Mouse (Mus musculus): Measurements from ENCODE around the gene Aqr.
"Not testable (repeated sequence)": the region's sequence is repeated elsewhere in the genome, so short reads cannot be mapped to it uniquely, and the experiment has no call there.

The Aqr gene

GRCm38 (mm10) chr2:114186924-114187323, at the start of gene Aqr:
TSS of gene Aqr (minus strand) at chr2:114187024.
- not testable (repeated sequence) for DNase-seq

GRCm38 (mm10) chr2:114236566-114236965, 49.7 kb upstream of the Aqr start:
- no peak for DNase-seq

GRCm38 (mm10) chr2:114235584-114235983, 48.8 kb upstream of the Aqr start:
- DNase-seq: no peak

GRCm38 (mm10) chr2:114231248-114231647, 44.4 kb upstream of the Aqr start:
- DNase-seq: no peak

- DNase-seq: no peak
Measured at GRCm38 (mm10) chr2:114228672-114229071, 41.8 kb upstream of the Aqr start.

GRCm38 (mm10) chr2:114205036-114205435, 18.2 kb upstream of the Aqr start:
- DNase-seq: no peak

- no peak for DNase-seq
Measured at GRCm38 (mm10) chr2:114201574-114201973, 14.8 kb upstream of the Aqr start.

GRCm38 (mm10) chr2:114200932-114201559, 14.2 kb upstream of the Aqr start, which contains the start of gene Zfp770:
TSS of gene Zfp770 (minus strand) at chr2:114201469.
- peak; percentile 84 to 86 for DNase-seq

- no peak for DNase-seq
Measured at GRCm38 (mm10) chr2:114196421-114196820, 9.6 kb upstream of the Aqr start.

- DNase-seq: no peak
Measured at GRCm38 (mm10) chr2:114177802-114178733, 8.8 kb downstream of the Aqr start.

- peak; percentile 85 to 87 for DNase-seq
Measured at GRCm38 (mm10) chr2:114174651-114175484, 12.0 kb downstream of the Aqr start.

- no peak for DNase-seq
Measured at GRCm38 (mm10) chr2:114173248-114173647, 13.6 kb downstream of the Aqr start.

GRCm38 (mm10) chr2:114167837-114168236, 19.0 kb downstream of the Aqr start:
- DNase-seq: no peak

- DNase-seq: no peak
Measured at GRCm38 (mm10) chr2:114161978-114162377, 24.8 kb downstream of the Aqr start.

- DNase-seq: no peak
Measured at GRCm38 (mm10) chr2:114157345-114157744, 29.5 kb downstream of the Aqr start.

- DNase-seq: no peak
Measured at GRCm38 (mm10) chr2:114156639-114157038, 30.2 kb downstream of the Aqr start.

GRCm38 (mm10) chr2:114153247-114153646, 33.6 kb downstream of the Aqr start:
- no peak for DNase-seq

- DNase-seq: no peak
Measured at GRCm38 (mm10) chr2:114146864-114147458, 39.9 kb downstream of the Aqr start.

GRCm38 (mm10) chr2:114145315-114145801, 41.5 kb downstream of the Aqr start:
- DNase-seq: peak in 1 of 2 experiments; percentile 56

- DNase-seq: no peak
Measured at GRCm38 (mm10) chr2:114144915-114145314, 41.9 kb downstream of the Aqr start.

- no peak for DNase-seq
Measured at GRCm38 (mm10) chr2:114143842-114144241, 43.0 kb downstream of the Aqr start.

- no peak for DNase-seq
Measured at GRCm38 (mm10) chr2:114136755-114137154, 50.1 kb downstream of the Aqr start.

Measured in lung, postnatal 4 days (tissue).